Mouse (Mus musculus) layer of hippocampus, adult 2 months (tissue): ENCODE measurements around the gene Plxnb1. TPM values are rescaled to one million over a fixed set of nuclear protein-coding genes. Genes with fewer than 3 reads are reported as not detected.
A peak's percentile ranks its signal among the peaks of the same experiment; 100 is the strongest.

Experiments
- DNase-seq, 2 experiments: peaks; one replicate each; pipeline ENCODE4 v3.0.0; 2022; ENCODE audit warnings: low spot score in 2 of 2
- H3K27ac ChIP-seq: fragments of 200-600 bp; 2 replicates; pipeline ENCODE4 v1.8.1; 2022
- H3K4me3 ChIP-seq: fragments of 200-600 bp; 2 replicates; pipeline ENCODE4 v1.8.1; 2022; ENCODE audit warnings: mild to moderate bottlenecking
- CTCF ChIP-seq: fragments of 200-600 bp; conservative IDR thresholded peaks from 2 replicates; pipeline ENCODE4 v1.8.1; 2022; ENCODE audit warnings: antibody characterized with exemption, mild to moderate bottlenecking, moderate library complexity
- total RNA-seq, 2 experiments: library from RNA; stranded (reverse); gene quantifications; 2 replicates each; pipeline ENCODE4 v1.2.3; 2021

Gene Plxnb1
- total RNA-seq, 2 experiments from 2014 or later = 84.4 to 92.7 TPM

DNA sequence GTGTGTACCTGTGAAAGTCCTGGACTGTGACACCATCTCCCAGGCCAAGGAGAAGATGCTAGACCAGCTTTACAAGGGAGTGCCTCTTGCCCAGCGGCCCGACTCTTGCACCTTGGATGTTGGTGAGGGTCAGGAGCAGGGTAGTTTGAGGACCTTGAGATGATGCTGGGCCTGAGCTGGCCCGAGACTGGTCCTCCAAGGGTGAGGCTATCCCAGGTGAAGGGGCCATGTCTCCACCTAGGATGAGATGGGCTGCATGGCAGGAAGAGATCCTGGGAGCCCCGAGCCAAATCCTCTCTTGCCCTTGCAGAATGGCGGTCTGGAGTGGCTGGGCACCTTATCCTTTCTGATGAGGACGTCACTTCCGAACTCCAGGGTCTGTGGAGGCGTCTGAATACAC is 18.1 kb downstream of the Plxnb1 start:
- no peak for TF ChIP-seq CTCF
- no peak for DNase-seq
- Histone ChIP-seq H3K27ac (no peak overlapping the region), H3K4me3 (no peak overlapping the region)

DNA sequence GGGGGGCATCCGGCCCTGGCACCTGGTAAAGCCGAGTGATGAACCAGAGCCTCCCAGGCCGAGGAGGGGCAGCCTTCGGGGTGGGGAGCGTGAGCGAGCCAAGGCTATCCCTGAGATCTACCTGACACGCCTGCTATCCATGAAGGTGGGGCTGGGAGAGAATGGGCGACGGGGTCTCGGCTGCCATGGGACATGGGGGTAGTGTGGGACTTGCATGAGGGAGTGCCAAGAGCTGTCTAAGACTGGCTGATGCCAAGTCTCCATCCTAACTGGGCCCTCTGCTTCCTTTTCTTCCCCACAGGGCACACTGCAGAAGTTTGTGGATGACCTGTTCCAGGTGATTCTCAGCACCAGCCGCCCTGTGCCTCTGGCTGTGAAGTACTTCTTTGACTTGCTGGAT is 19.1 kb downstream of the Plxnb1 start:
- no peak overlapping the region for H3K27ac ChIP-seq
- TF ChIP-seq CTCF = no peak
- DNase-seq = no peak
- H3K4me3 ChIP-seq = no peak overlapping the region

DNA sequence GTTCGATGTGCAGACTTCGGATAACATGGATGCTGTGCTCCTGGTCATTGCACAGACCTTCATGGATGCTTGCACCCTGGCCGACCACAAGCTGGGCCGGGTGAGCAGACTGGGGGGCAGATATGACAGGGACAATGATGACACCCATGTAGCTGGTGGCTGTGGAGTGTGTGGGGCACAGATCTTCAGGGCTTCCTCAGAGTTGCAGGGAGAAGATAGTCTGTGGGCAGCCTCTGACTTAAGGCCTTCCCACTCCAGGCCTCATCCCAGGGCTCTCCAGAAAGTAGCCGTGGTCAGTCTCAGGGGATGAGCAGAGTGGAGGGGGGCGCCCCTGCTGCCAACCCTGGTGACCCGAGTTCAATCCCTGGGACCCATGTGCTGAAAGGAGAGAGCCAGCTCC is 19.7 kb downstream of the Plxnb1 start:
- no peak for TF ChIP-seq CTCF
- Histone ChIP-seq H3K27ac (no peak overlapping the region), H3K4me3 (no peak overlapping the region)
- DNase-seq = no peak

DNA sequence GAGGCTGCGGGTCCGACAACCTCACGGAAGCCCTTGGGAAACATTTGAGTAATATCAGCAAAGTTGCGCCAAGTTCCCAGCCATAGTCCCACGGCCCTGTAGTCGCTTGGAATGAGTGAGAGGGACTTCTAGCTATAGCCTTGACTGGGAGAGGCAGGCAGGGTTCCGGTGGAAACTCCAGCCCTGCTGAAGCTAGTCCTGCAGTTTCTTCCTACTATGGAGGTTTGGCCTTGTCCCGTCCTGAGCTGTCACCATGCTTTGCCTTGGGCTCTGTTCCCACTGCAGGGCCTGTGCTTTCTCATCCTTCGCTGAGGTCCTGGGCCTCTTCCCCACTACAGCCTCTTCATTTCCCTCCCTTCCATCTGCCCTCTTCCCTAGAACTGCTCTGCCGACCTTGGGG is 21.0 kb downstream of the Plxnb1 start:
- no peak for TF ChIP-seq CTCF
- H3K4me3 ChIP-seq = no peak overlapping the region
- no peak overlapping the region for H3K27ac ChIP-seq
- DNase-seq = no peak

DNA sequence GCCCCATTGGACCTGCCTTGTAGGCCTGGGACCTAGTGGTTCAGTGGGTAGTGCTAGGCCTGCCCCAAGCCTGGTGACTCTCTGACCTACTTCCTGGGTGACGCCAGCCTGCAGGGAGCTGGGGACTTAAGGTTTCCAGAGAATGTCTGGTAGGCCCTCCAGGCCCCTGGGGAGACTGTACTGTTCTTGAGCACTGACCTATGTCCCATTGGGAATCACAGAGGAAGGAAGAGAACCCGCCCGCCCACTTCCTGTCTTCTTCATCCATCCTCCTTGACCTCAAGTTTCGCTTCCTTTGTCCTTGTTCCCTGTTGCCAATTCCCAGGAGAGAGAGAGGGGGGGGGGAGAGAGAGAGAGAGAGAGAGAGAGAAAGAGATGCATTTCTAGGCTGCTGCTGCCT is 22.9 kb downstream of the Plxnb1 start:
- Histone ChIP-seq H3K27ac (no peak overlapping the region), H3K4me3 (no peak overlapping the region)
- no peak for DNase-seq
- TF ChIP-seq CTCF = no peak

DNA sequence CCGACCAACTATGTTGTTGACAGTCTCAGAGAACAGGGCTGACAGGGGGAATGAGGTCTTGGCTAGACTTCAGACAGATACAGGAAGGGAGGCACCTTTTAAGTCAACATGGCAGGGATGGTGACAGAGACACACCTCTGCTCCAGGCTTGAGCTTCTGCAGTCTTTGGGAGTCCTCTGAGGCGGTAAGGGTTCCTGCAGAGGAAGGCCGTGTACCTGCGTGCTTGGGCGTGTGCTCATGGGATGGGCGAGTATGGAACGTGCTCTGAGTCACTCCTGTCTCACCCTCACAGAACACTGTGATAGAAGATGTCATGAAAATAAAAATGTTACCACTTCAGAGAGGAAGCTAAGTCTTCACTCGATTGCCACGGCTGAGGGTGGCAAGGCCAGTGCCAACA is 24.4 kb downstream of the Plxnb1 start:
- no peak for DNase-seq
- Histone ChIP-seq H3K27ac (no peak overlapping the region), H3K4me3 (no peak overlapping the region)
- TF ChIP-seq CTCF = no peak

DNA sequence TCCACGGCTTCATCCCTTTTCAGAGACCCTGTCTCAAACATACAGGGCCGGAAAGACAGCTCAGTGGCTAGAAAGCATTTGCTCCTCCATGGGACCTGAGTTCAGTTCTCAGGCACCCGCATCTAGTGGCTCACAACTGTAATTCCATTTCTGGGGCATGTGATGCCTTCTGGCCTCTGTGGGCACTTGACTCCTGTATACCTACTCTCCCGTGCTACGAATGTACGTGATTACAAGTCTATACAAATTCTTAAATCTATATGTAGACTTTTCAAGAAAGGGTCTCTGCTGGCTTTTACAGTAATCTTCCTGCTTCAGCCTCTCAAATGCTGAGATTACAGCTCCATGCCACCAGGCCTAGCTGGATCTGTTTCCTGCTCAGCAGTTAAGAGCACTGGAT is 25.8 kb downstream of the Plxnb1 start:
- Histone ChIP-seq H3K4me3 (no peak overlapping the region), H3K27ac (no peak overlapping the region)
- TF ChIP-seq CTCF = no peak
- DNase-seq = no peak

DNA sequence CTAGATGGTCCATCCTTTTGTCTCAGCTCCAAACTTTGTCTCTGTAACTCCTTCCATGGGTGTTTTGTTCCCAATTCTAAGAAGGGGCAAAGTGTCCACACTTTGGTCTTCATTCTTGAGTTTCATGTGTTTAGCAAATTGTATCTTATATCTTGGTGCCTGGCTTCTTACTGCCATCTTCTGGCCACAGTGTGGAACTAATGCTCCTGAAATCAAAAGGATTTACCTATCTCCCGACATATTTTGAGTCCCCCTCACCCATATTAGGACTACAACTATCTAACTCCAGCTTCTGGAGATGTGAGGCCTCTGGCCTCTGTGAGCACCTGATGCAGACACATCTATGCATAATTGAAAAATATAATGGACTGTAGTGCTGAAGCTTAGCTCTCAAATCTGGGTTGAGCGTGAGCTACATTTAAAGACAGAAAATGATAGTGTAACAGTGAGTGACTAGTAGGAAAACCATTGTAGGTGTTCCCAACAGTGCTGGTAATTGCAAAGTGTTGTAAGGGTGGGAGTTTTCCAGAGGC is 27.4 kb downstream of the Plxnb1 start:
- peak; percentile 37 to 43 for DNase-seq

DNA sequence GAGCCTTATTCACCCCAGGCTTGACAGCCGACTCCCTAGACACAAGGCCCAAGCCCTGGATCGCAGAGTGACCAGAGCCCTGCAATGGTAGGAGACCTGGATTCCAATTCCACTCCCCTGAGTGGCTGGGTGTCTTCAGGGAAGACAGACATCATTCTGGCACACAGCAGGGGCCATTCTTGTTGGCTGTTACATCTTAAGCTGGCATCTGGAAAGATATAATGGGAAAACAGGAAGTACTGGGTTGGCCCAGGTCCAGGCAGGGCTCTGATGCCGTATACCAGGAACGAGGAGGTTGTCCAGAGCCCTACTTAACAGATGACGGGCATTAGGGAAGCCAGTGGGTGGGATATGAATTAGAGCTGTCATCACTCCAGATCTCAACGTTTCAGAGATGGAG is 28.1 kb downstream of the Plxnb1 start:
- TF ChIP-seq CTCF = no peak
- Histone ChIP-seq H3K4me3 (no peak overlapping the region), H3K27ac (no peak overlapping the region)
- no peak for DNase-seq

More for the DNA sequence above, 27.4 kb downstream of the Plxnb1 start:
- Histone ChIP-seq H3K27ac (no peak overlapping the region), H3K4me3 (no peak overlapping the region)
- TF ChIP-seq CTCF = peak; percentile 77

DNA sequence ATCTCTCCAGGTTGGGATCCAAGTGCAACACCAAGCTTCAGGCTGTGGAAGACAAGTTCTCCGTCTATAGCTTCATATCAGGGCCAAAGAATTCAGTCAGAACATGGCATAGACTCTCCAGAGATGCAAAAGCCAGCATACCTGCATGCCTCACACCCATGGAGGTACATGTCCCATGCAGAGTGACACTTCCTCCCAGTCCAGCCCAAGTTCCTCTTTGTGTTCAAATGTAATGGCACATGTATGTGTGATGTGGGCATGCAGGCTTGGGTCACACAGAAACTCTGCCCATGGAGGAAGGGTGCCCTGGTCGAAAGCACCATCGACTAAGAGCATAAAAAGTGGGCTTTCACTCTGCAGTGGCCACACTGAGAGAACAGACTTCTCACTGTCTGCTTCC is 29.0 kb downstream of the Plxnb1 start:
- no peak overlapping the region for H3K4me3 ChIP-seq
- no peak for TF ChIP-seq CTCF
- DNase-seq = no peak

DNA sequence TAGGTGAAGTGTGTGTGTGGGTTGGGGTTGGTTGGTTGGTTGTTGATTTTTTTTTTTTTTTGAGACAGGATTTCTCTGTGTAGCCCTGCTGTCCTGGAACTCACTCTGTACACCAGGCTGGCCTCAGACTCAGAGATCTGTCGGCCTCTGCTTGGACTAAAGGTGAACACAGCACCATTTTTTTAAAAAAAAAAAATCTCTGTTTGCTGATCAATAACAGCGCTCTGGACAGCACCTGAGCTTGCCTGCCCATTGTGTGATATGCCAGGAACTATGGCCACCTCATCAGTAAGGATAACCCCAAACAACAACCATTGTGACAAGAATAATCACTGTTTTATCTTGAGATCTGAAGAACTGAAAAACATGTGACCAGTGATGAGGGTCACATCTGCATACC is 29.9 kb downstream of the Plxnb1 start:
- no peak overlapping the region for H3K4me3 ChIP-seq
- no peak for TF ChIP-seq CTCF
- no peak for DNase-seq
- no peak overlapping the region for H3K27ac ChIP-seq

More for the DNA sequence above, 29.0 kb downstream of the Plxnb1 start:
- no peak overlapping the region for H3K27ac ChIP-seq

DNA sequence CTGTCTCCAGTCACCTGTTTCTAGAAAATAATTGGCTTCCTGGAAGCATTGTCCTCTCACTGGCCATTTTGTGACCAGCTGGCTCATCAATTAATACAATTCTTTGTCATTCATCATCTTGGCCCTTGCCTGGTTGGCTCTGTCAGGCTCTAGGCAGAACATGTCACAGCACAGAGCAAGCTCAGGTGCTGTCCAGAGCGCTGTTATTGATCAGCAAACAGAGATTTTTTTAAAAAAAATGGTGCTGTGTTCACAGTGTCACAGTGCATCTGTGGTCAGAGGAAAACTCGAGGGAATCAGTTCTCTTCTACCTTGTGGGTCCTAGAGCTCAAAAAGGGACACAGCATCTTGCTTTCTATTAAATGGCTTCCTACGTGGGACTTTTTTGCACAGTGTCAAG is 30.3 kb downstream of the Plxnb1 start:
- H3K4me3 ChIP-seq = no peak overlapping the region

DNA sequence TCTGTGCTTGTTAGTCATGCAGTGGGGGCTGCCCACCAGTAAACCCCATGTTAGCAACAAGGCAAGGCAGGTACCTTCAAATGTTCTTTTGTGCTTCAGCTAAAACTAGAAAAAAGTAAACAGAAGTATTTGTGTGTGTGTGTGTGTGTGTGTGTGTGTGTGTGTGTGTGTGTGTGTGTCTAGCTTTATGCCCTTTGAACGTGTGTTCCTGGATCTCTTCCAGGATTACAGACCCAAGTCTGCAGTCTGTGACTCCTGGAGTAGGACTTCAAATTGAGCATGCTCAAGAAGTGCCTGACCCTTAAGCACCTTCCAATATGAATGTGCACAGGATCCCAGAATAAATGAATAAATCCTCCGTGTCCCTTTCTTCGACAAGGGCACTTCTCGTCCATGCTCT is 31.9 kb downstream of the Plxnb1 start:
- no peak for TF ChIP-seq CTCF
- Histone ChIP-seq H3K27ac (no peak overlapping the region), H3K4me3 (no peak overlapping the region)
- DNase-seq = no peak

More for the DNA sequence above, 30.3 kb downstream of the Plxnb1 start:
- no peak for TF ChIP-seq CTCF
- H3K27ac ChIP-seq = no peak overlapping the region
- no peak for DNase-seq

DNA sequence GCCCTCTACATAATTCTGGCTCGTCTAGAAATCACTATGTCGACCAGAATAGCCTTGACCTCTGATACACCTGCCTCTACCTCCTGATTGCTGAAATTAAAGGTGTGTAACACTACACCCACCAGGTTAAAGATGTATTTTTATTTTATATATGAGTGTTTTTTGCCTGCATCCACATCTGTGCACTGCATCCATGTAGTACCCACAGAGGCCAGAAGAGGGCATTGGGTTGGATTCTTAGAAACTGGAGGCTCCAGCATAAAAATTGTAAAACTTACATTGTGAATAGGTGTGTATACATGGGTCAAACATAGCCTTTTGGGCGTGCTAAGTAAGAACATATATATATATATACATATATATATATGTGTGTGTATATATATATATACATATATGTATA is 33.0 kb downstream of the Plxnb1 start:
- Histone ChIP-seq H3K27ac (no peak overlapping the region), H3K4me3 (no peak overlapping the region)
- TF ChIP-seq CTCF = peak; percentile 80
- DNase-seq = peak in 1 of 2 experiments; percentile 27

DNA sequence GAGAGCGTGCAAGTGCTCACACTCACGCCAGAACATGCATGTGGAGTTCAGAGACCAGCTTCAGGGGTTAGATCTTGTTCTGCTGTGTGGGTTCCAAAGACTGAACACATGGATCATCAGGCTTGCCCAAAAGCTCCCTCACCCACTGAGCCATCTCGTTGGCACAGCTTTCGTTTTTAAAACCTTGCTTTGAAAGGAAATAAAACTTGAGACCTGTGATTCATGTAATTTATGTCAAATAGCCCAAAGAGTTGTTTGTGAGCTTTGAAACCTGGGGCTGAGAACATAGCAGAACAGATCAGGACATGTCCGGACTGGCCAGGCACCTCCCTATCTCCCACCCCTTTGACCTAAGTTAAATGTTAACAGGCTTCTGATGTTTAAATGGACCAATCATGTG is 34.9 kb downstream of the Plxnb1 start:
- no peak for TF ChIP-seq CTCF
- Histone ChIP-seq H3K4me3 (no peak overlapping the region), H3K27ac (no peak overlapping the region)
- DNase-seq = no peak
